Mouse (Mus musculus) spleen, adult 2 months (tissue): ENCODE data around the gene Ms4a15.

Source experiments
- CTCF ChIP-seq: fragments of 200-500 bp; IDR thresholded peaks from 2 replicates; pipeline ENCODE4 v1.5.1; 2011; ENCODE audit warnings: mild to moderate bottlenecking, inconsistent platforms; ENCODE audit not compliant: insufficient read depth, insufficient read length, insufficient replicate concordance; ENCODE audit errors: extremely low read depth
- POLR2A ChIP-seq: fragments of 200-500 bp; IDR thresholded peaks from 2 replicates; pipeline ENCODE4 v1.6.1; 2011; ENCODE audit warnings: low read depth, low read length, inconsistent platforms

GRCm38 (mm10) chr19:10949112-10949511 lies 43.9 kb downstream of the Ms4a15 start, which contains the start of gene Ccdc86:
- no peak; the same call in 1 of the 2 replicates for TF ChIP-seq POLR2A
- no peak for TF ChIP-seq CTCF
